Mouse (Mus musculus): ENCODE results near the gene Nuak1. TPM values are rescaled to one million over a fixed set of nuclear protein-coding genes. Genes with fewer than 3 reads are reported as not detected.

Nuak1 gene
- polyA plus RNA-seq, 1 experiment = 5.7 TPM

GRCm38 (mm10) chr10:84405135-84405776 is 35.1 kb downstream of the Nuak1 start:
- no peaks in the 10 kb centered on the region for H3K36me3 ChIP-seq (ENCODE audit: control insufficient read depth, insufficient read depth, low read length)
- H3K4me1 ChIP-seq (replicated peaks; ENCODE audit: control insufficient read depth, insufficient read depth, low read length) = no peaks in the 10 kb centered on the region
- no peak for DNase-seq
- no peak overlapping the region for H3K4me3 ChIP-seq (ENCODE audit: control insufficient read depth, insufficient read depth, low read length)
- WGBS = 80% methylated on average over 8 of the region's 8 CpGs
- TF ChIP-seq POLR2A (IDR thresholded peaks at IDR 0.05; ENCODE audit: control insufficient read depth, extremely low read depth, insufficient read depth, low read length, poor library complexity) (no peak), CTCF (IDR thresholded peaks at IDR 0.05; ENCODE audit: borderline replicate concordance, control insufficient read depth, extremely low read depth, insufficient read depth, low read length, poor library complexity) (no peak)
- no peak overlapping the region for H3K27ac ChIP-seq (ENCODE audit: control insufficient read depth, insufficient read depth, low read length)
- no peaks in the 10 kb centered on the region for H3K27me3 ChIP-seq (ENCODE audit: control insufficient read depth, insufficient read depth, low read length)

- H3K4me3 ChIP-seq (ENCODE audit: control insufficient read depth, insufficient read depth, low read length) = no peak overlapping the region
- no peaks in the 10 kb centered on the region for H3K27me3 ChIP-seq (ENCODE audit: control insufficient read depth, insufficient read depth, low read length)
- H3K27ac ChIP-seq (ENCODE audit: control insufficient read depth, insufficient read depth, low read length) = no peak overlapping the region
- WGBS = 8% methylated on average over 7 of the region's 7 CpGs
- TF ChIP-seq POLR2A (IDR thresholded peaks at IDR 0.05; ENCODE audit: control insufficient read depth, extremely low read depth, insufficient read depth, low read length, poor library complexity) (no peak), CTCF (IDR thresholded peaks at IDR 0.05; ENCODE audit: borderline replicate concordance, control insufficient read depth, extremely low read depth, insufficient read depth, low read length, poor library complexity) (no peak)
- DNase-seq = no peak
- no peaks in the 10 kb centered on the region for H3K4me1 ChIP-seq (replicated peaks; ENCODE audit: control insufficient read depth, insufficient read depth, low read length)
- H3K36me3 ChIP-seq (ENCODE audit: control insufficient read depth, insufficient read depth, low read length) = no peaks in the 10 kb centered on the region
Observed at GRCm38 (mm10) chr10:84401907-84402371, 38.5 kb downstream of the Nuak1 start.

GRCm38 (mm10) chr10:84401189-84401588 is 39.2 kb downstream of the Nuak1 start:
- no peak overlapping the region for H3K4me3 ChIP-seq (ENCODE audit: control insufficient read depth, insufficient read depth, low read length)
- no peaks in the 10 kb centered on the region for H3K4me1 ChIP-seq (replicated peaks; ENCODE audit: control insufficient read depth, insufficient read depth, low read length)

GRCm38 (mm10) chr10:84400037-84400681 is 40.2 kb downstream of the Nuak1 start:
- TF ChIP-seq POLR2A (IDR thresholded peaks at IDR 0.05; ENCODE audit: control insufficient read depth, extremely low read depth, insufficient read depth, low read length, poor library complexity) = no peak
- no peak for TF ChIP-seq CTCF (IDR thresholded peaks at IDR 0.05; ENCODE audit: borderline replicate concordance, control insufficient read depth, extremely low read depth, insufficient read depth, low read length, poor library complexity)
- 93% methylated on average over 7 of the region's 7 CpGs for WGBS
- no peak overlapping the region for H3K27ac ChIP-seq (ENCODE audit: control insufficient read depth, insufficient read depth, low read length)
- no peaks in the 10 kb centered on the region for H3K27me3 ChIP-seq (ENCODE audit: control insufficient read depth, insufficient read depth, low read length)
- no peak for DNase-seq
- no peaks in the 10 kb centered on the region for H3K36me3 ChIP-seq (ENCODE audit: control insufficient read depth, insufficient read depth, low read length)
- no peaks in the 10 kb centered on the region for H3K4me1 ChIP-seq (replicated peaks; ENCODE audit: control insufficient read depth, insufficient read depth, low read length)
- H3K4me3 ChIP-seq (ENCODE audit: control insufficient read depth, insufficient read depth, low read length) = no peak overlapping the region

More at GRCm38 (mm10) chr10:84401189-84401588, 39.2 kb downstream of the Nuak1 start:
- no peak overlapping the region for H3K27ac ChIP-seq (ENCODE audit: control insufficient read depth, insufficient read depth, low read length)
- WGBS = 86% methylated on average over 4 of the region's 4 CpGs
- no peaks in the 10 kb centered on the region for H3K36me3 ChIP-seq (ENCODE audit: control insufficient read depth, insufficient read depth, low read length)
- no peaks in the 10 kb centered on the region for H3K27me3 ChIP-seq (ENCODE audit: control insufficient read depth, insufficient read depth, low read length)
- TF ChIP-seq POLR2A (IDR thresholded peaks at IDR 0.05; ENCODE audit: control insufficient read depth, extremely low read depth, insufficient read depth, low read length, poor library complexity) = no peak
- no peak for TF ChIP-seq CTCF (IDR thresholded peaks at IDR 0.05; ENCODE audit: borderline replicate concordance, control insufficient read depth, extremely low read depth, insufficient read depth, low read length, poor library complexity)
- DNase-seq = no peak

GRCm38 (mm10) chr10:84397276-84397675 is 43.1 kb downstream of the Nuak1 start:
- Histone ChIP-seq H3K27me3 (ENCODE audit: control insufficient read depth, insufficient read depth, low read length) (no peaks in the 10 kb centered on the region), H3K4me3 (ENCODE audit: control insufficient read depth, insufficient read depth, low read length) (no peak overlapping the region), H3K27ac (ENCODE audit: control insufficient read depth, insufficient read depth, low read length) (no peak overlapping the region), H3K4me1 (replicated peaks; ENCODE audit: control insufficient read depth, insufficient read depth, low read length) (no peaks in the 10 kb centered on the region), H3K36me3 (ENCODE audit: control insufficient read depth, insufficient read depth, low read length) (no peaks in the 10 kb centered on the region)
- TF ChIP-seq POLR2A (IDR thresholded peaks at IDR 0.05; ENCODE audit: control insufficient read depth, extremely low read depth, insufficient read depth, low read length, poor library complexity) (no peak), CTCF (IDR thresholded peaks at IDR 0.05; ENCODE audit: borderline replicate concordance, control insufficient read depth, extremely low read depth, insufficient read depth, low read length, poor library complexity) (no peak)
- WGBS = 88% methylated on average over 4 of the region's 4 CpGs
- no peak for DNase-seq

- Histone ChIP-seq H3K36me3 (ENCODE audit: control insufficient read depth, insufficient read depth, low read length) (no peaks in the 10 kb centered on the region), H3K27ac (ENCODE audit: control insufficient read depth, insufficient read depth, low read length) (no peak overlapping the region), H3K4me1 (replicated peaks; ENCODE audit: control insufficient read depth, insufficient read depth, low read length) (no peaks in the 10 kb centered on the region), H3K27me3 (ENCODE audit: control insufficient read depth, insufficient read depth, low read length) (no peaks in the 10 kb centered on the region), H3K4me3 (ENCODE audit: control insufficient read depth, insufficient read depth, low read length) (no peak overlapping the region)
- no peak for DNase-seq
- 83% methylated on average over 8 of the region's 8 CpGs for WGBS
- TF ChIP-seq CTCF (IDR thresholded peaks at IDR 0.05; ENCODE audit: borderline replicate concordance, control insufficient read depth, extremely low read depth, insufficient read depth, low read length, poor library complexity) (no peak), POLR2A (IDR thresholded peaks at IDR 0.05; ENCODE audit: control insufficient read depth, extremely low read depth, insufficient read depth, low read length, poor library complexity) (no peak)
Observed at GRCm38 (mm10) chr10:84395885-84396659, 44.3 kb downstream of the Nuak1 start.

Data from thymus, adult 2 months (tissue).